Mouse (Mus musculus) thymus, adult 2 months (tissue): ENCODE results near the gene Armh4. TPM values are rescaled to one million over a fixed set of nuclear protein-coding genes. Genes with fewer than 3 reads are reported as not detected.

Experiments
- DNase-seq: peaks from one replicate; pipeline ENCODE4 v3.0.0; 2021
- H3K27ac ChIP-seq: fragments of 200-500 bp; 2 replicates; pipeline ENCODE4 v1.5.1; 2012; ENCODE audit warnings: low read length, control low read depth; ENCODE audit not compliant: control insufficient read depth, insufficient read depth
- H3K27me3 ChIP-seq: fragments of 200-500 bp; 2 replicates; pipeline ENCODE4 v1.6.1; 2012; ENCODE audit warnings: mild to moderate bottlenecking, low read length, moderate library complexity, mixed read lengths; ENCODE audit not compliant: control insufficient read depth, insufficient read depth
- H3K36me3 ChIP-seq: fragments of 200-500 bp; 2 replicates; pipeline ENCODE4 v1.6.1; 2012; ENCODE audit warnings: mild to moderate bottlenecking, low read length, moderate library complexity; ENCODE audit not compliant: control insufficient read depth, insufficient read depth
- H3K4me1 ChIP-seq: fragments of 200-500 bp; replicated peaks from 2 replicates; pipeline ENCODE4 v1.6.1; 2012; ENCODE audit warnings: low read length; ENCODE audit not compliant: control insufficient read depth, insufficient read depth
- H3K4me3 ChIP-seq: fragments of 200-500 bp; 2 replicates; pipeline ENCODE4 v1.5.1; 2012; ENCODE audit warnings: mild to moderate bottlenecking, low read length, control low read depth, moderate library complexity; ENCODE audit not compliant: control insufficient read depth, insufficient read depth
- CTCF ChIP-seq: fragments of 200-500 bp; IDR thresholded peaks from 2 replicates; pipeline ENCODE4 v1.5.1; 2012; ENCODE audit warnings: mild to moderate bottlenecking, control low read depth, low read length, moderate library complexity, borderline replicate concordance; ENCODE audit not compliant: control insufficient read depth, poor library complexity, insufficient read depth; ENCODE audit errors: extremely low read depth
- POLR2A ChIP-seq: fragments of 200-500 bp; IDR thresholded peaks from 2 replicates; pipeline ENCODE4 v1.6.1; 2012; ENCODE audit warnings: mild to moderate bottlenecking, low read length, control low read depth, moderate library complexity; ENCODE audit not compliant: control insufficient read depth, poor library complexity, insufficient read depth; ENCODE audit errors: extremely low read depth
- WGBS: fragments of 180-500 bp; shearing (Covaris S2); methylation state at CpG from one replicate; pipeline ENCODE4 v1.1.7; 2018; 5-methylcytosine and 5-hydroxymethylcytosine counted together
- polyA plus RNA-seq: library from polyadenylated mRNA; depleted of rRNA; stranded (reverse); fragments of >200 nt; gene quantifications from 2 replicates; pipeline ENCODE4 v1.2.3, GENCODE M21; 2012

Gene Armh4
- polyA plus RNA-seq, 1 experiment = 0.42 TPM

DNA sequence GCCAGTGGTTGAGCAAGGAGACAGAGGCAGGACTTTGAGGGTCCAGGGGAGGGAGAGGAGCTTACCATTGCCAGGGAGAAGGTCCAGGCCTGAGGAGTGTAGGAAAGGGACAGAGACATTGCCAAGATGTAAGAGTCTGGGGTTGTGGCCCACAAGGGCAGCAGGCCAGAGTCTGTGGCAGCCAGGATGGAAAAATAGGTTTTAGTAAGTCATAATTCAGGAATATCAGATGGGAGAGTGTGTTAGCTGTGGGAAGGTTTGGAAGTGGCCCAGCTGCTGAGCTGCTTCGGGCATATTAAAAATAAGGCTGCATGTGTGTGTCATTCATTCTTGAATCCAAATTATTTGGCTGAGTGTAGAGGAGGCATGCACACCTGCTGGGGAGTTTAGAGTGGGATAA, 11.4 kb downstream of the Armh4 start:
- Histone ChIP-seq H3K4me3 (no peak overlapping the region), H3K27me3 (no peaks in the 10 kb centered on the region), H3K4me1 (no peaks in the 10 kb centered on the region), H3K27ac (no peak overlapping the region), H3K36me3 (no peaks in the 10 kb centered on the region)
- TF ChIP-seq CTCF = no peak
- TF ChIP-seq POLR2A = no peak
- WGBS = 88% methylated on average over 1 of the region's 1 CpGs
- no peak for DNase-seq

GRCm38 (mm10) chr14:49766601-49767000, 16.6 kb downstream of the Armh4 start:
- 95% methylated on average over 4 of the region's 4 CpGs for WGBS
- Histone ChIP-seq H3K4me3 (no peak overlapping the region), H3K4me1 (no peaks in the 10 kb centered on the region), H3K36me3 (no peaks in the 10 kb centered on the region), H3K27ac (no peak overlapping the region), H3K27me3 (no peaks in the 10 kb centered on the region)
- no peak for DNase-seq
- TF ChIP-seq POLR2A = no peak

DNA sequence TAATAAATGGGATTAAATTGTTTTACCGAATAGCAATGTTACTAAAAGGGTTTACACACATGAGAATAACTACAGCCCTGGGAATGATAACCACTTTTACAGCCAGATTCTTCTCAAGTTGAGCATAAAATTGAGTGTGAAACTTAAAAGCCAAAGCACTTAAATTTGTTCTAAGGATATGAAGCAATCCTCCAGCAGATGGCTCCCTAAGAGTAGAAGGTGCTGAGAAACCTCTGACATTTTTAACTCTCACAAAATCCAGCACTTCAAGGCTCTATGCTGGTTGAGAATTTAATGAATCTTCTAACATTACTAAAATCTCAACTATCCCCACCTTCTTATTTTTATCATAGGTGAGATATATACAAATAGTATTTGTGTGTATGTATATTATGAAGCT, 27.3 kb downstream of the Armh4 start:
- no peak for DNase-seq
- no peaks in the 10 kb centered on the region for H3K4me1 ChIP-seq
- H3K27ac ChIP-seq = no peak overlapping the region
- TF ChIP-seq POLR2A = no peak
- no peak for TF ChIP-seq CTCF
- no peaks in the 10 kb centered on the region for H3K36me3 ChIP-seq
- H3K27me3 ChIP-seq = no peaks in the 10 kb centered on the region
- no peak overlapping the region for H3K4me3 ChIP-seq
- 91% methylated on average over 1 of the region's 1 CpGs for WGBS

DNA sequence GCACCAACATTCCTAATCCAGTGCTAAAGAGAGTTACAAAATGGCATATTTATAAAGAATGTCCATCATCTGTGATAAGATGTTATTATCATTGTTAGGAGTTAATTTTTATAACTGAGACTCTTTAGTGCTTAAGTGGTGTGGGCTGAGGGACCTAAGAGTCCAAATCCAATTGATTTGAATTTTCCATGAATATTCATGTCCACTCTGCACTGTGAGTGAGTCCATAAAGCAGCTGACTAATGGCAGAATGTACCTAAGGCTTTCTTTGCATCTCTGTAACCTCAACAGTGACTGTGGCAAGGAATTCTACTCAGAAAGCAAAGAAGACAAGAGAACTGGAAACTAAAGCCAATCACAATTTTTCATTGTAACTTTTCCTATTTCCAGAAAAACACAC, 30.6 kb downstream of the Armh4 start:
- Histone ChIP-seq H3K4me3 (no peak overlapping the region), H3K36me3 (no peaks in the 10 kb centered on the region), H3K27me3 (no peaks in the 10 kb centered on the region), H3K27ac (no peak overlapping the region), H3K4me1 (no peaks in the 10 kb centered on the region)
- DNase-seq = no peak
- TF ChIP-seq POLR2A (no peak), CTCF (no peak)

DNA sequence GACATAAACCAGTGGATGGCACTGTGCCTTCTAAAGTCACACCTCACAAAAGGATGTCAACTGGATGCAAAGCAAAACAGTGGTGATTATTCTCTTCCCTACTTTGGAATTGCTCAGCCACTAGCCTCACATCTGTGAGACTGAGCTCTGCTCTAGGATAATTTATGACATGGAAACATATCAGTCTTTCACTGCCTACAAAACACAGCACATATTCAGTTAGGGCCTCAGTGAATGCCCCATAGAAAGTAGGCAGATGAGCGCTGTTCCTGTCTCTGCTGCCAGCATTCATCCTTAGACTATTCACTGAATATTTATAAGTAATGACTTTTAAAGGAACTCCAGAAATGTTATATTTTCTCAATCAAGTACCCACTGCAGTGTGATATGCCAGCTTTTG, 37.3 kb downstream of the Armh4 start:
- H3K4me1 ChIP-seq = no peaks in the 10 kb centered on the region
- no peak for DNase-seq
- no peak overlapping the region for H3K4me3 ChIP-seq
- H3K27ac ChIP-seq = no peak overlapping the region
- no peaks in the 10 kb centered on the region for H3K27me3 ChIP-seq
- no peak for TF ChIP-seq POLR2A
- no peak for TF ChIP-seq CTCF
- 100% methylated on average over 1 of the region's 1 CpGs for WGBS
- no peaks in the 10 kb centered on the region for H3K36me3 ChIP-seq

DNA sequence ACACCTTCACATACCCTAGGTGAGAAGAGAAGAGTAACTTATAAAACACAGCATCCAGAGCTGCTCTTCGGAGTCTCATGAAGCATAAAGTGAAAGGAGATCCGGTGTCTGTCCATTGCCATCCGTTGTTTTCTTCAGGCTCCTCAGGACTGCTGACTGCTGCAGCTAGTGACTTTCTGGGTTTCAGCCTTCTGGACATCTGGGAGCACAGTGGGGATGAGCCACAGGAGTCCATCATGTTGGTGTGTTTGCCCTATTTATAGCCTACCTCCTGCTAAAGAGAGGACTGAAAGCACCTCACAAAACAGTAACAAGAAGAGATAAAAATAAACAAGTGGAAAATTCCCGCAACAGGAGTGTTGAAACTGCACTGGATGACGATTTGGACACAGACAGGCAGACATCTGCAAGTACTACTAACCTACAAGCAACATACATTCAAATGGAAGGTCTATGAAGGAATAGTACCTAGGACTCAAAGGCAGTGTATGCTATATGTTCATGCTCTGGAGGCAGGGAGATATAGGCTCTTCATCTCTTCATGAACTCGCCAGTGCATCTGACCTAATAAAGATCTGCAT, 39.1 kb downstream of the Armh4 start:
- Histone ChIP-seq H3K4me1 (no peaks in the 10 kb centered on the region), H3K27ac (no peak overlapping the region), H3K36me3 (no peaks in the 10 kb centered on the region), H3K27me3 (no peaks in the 10 kb centered on the region), H3K4me3 (no peak overlapping the region)
- TF ChIP-seq POLR2A (no peak), CTCF (no peak)
- WGBS = 90% methylated on average over 6 of the region's 6 CpGs
- DNase-seq = no peak

DNA sequence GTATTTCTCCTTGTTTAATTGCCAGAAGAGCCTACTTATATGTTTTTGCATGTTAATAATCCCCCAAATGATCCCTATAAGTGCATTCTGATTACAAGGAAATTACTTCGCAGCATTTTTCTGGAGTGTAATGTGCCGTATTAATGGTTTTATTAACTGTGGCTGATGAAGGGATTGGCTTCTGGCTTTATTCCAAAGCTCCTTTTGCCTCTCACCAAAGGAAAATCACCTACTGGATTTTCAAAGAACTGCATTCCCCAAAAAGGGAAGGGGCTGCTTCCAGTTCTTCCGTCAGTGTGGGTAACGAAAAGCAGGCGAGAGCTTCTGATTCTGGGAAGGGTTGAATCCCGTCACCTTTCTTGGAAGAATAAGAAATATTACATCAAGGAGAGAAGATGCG, 43.9 kb downstream of the Armh4 start:
- Histone ChIP-seq H3K36me3 (no peaks in the 10 kb centered on the region), H3K4me1 (no peaks in the 10 kb centered on the region), H3K27ac (no peak overlapping the region), H3K27me3 (no peaks in the 10 kb centered on the region), H3K4me3 (no peak overlapping the region)
- WGBS = 94% methylated on average over 7 of the region's 7 CpGs
- no peak for DNase-seq
- TF ChIP-seq CTCF (no peak), POLR2A (no peak)
